Mouse (Mus musculus) brain, embryonic 14.5 days (tissue): ENCODE measurements around the gene Il1b. TPM values are rescaled to one million over a fixed set of nuclear protein-coding genes. Genes with fewer than 3 reads are reported as not detected.

ENCODE experiments used
- DNase-seq: peaks from one replicate; pipeline ENCODE4 v3.0.0-alpha.2; 2011; ENCODE audit warnings: low read depth
- CTCF ChIP-seq: fragments of 200-500 bp; IDR thresholded peaks from 2 replicates; pipeline ENCODE4 v1.5.1; 2012; ENCODE audit warnings: inconsistent platforms, mild to moderate bottlenecking, moderate library complexity, borderline replicate concordance; ENCODE audit not compliant: insufficient read depth, insufficient read length; ENCODE audit errors: extremely low read depth
- POLR2A ChIP-seq: fragments of 200-500 bp; IDR thresholded peaks from 2 replicates; pipeline ENCODE4 v1.6.1; 2012; ENCODE audit warnings: mild to moderate bottlenecking, inconsistent platforms, borderline replicate concordance; ENCODE audit not compliant: poor library complexity, insufficient read depth, insufficient read length, severe bottlenecking; ENCODE audit errors: extremely low read depth
- polyA plus RNA-seq: library from polyadenylated mRNA; depleted of rRNA; stranded (reverse); fragments of >200 nt; gene quantifications from 2 replicates; pipeline ENCODE4 v1.2.3, GENCODE M21; 2012

Il1b gene
- polyA plus RNA-seq, 1 experiment = 0.10 TPM

DNA sequence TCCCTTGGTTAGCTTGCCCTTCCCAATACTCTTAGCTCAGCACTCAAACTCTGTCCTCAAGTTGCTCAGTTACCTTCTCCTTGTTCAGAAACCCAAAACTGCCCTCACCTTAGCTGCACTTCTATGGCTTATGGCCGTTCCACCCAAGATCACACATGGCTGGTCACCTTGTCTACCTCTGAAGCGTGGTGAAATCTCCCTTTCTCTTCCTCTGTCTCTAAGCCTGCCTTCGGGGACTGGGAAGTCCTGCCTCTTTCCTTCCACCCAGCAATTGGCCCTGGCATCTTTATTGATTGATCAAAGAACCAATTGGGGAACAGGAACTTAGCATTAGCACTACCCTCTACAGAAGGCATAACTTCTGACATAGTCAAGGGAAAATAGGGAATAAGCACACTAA, 27.2 kb upstream of the Il1b start:
- no peak for TF ChIP-seq CTCF
- no peak for TF ChIP-seq POLR2A

GRCm38 (mm10) chr2:129393524-129393923, 22.6 kb upstream of the Il1b start:
- TF ChIP-seq POLR2A (no peak), CTCF (peak; percentile 56; the same call in 1 of the 2 replicates)
- peak; percentile 8 for DNase-seq

More for the DNA sequence above, 27.2 kb upstream of the Il1b start:
- no peak for DNase-seq

DNA sequence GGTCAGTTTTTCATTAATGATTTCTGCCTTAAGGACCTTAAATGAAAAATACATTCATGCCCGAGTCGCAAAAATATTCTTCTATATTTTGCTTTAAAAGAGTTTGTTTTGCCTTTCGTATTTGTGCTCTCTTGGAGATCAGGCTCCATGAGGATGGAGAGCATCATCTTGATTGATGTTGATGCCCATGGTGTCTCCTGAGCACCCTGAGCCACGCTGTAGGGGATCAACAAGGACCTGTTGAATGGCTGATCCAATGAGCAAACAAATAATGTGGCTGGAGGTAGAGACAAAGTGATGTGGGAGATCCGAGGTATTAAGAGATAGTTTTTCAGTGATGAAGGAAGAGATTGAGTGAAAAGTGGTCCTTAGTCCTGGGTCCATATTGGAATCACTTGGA, 19.2 kb upstream of the Il1b start:
- DNase-seq = no peak
- TF ChIP-seq CTCF = no peak
- TF ChIP-seq POLR2A = no peak

DNA sequence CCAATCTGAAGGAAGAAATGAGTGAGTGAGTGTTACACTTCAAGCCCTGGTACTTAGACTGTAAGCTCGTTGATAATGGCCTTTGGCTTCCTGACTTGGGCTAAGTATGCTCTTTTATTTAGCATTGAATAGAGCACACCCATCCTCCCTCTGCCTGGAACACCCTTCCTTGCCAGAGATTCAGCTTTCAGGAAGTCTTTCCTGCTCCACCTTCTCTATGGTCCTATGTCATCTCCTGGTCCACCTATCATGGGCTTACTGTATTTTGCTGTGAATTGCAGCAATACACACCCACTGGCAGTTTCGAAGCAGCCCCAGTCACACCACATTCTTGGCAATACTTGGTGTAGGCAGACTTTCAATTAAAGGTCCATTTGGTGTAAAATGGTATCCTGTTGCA, 18.4 kb upstream of the Il1b start:
- TF ChIP-seq CTCF (no peak), POLR2A (no peak)
- no peak for DNase-seq

GRCm38 (mm10) chr2:129385331-129385730, 14.4 kb upstream of the Il1b start:
- no peak for DNase-seq
- TF ChIP-seq CTCF (no peak), POLR2A (no peak)

- TF ChIP-seq CTCF = no peak
- TF ChIP-seq POLR2A = no peak
- no peak for DNase-seq
Measured at GRCm38 (mm10) chr2:129384272-129384660, 13.3 kb upstream of the Il1b start.

- no peak for DNase-seq
- TF ChIP-seq POLR2A (no peak), CTCF (no peak)
Measured at GRCm38 (mm10) chr2:129383512-129384271, 12.8 kb upstream of the Il1b start.

- DNase-seq = no peak
- no peak for TF ChIP-seq CTCF
- no peak for TF ChIP-seq POLR2A
Measured at GRCm38 (mm10) chr2:129380746-129381474, 10.0 kb upstream of the Il1b start.

DNA sequence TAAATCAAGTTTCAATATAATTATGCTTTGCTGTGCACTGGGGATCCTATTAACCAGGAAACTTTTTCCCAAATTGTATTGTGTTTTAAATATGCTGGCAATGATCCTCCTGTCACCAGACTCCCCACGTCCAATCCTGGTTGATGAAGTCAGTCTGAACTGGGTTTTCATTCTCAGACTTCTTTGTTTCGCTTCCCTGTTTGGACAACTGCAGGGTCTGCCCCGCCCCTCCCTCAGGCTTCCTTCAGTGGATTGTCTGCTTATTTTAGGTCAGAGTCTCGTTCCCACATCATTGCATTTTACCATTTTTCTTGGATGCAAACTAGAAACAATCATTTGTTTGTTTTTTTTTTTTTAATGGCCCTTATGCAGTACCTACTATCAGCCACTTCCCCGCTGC, 9.3 kb upstream of the Il1b start:
- DNase-seq = no peak
- TF ChIP-seq POLR2A = no peak

- DNase-seq = no peak
- TF ChIP-seq POLR2A (no peak), CTCF (no peak)
Measured at GRCm38 (mm10) chr2:129373307-129373706, 2.4 kb upstream of the Il1b start.

GRCm38 (mm10) chr2:129369615-129370014, 1.3 kb downstream of the Il1b start:
- DNase-seq = no peak
- TF ChIP-seq CTCF (no peak), POLR2A (no peak)

DNA sequence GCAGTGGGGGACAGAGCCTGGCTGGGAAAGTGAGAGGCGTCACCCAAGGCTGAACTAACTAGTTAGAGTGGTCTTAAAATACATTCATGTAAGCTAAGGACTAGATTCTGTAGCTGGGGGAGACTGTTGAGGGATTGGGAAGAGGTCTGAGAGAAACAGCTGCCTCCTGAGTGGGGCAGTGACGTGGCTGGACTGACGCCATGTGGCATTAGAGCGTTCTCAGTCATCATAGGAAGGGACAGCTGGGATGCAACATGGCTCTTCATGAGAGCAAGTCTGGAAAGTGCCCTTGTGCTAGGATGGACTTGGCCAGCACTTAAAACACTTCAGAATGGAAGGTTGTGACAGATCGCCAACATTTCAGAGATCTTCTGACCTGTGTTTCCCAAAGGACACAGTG, 2.1 kb downstream of the Il1b start:
- no peak for DNase-seq
- TF ChIP-seq CTCF (no peak), POLR2A (no peak)

DNA sequence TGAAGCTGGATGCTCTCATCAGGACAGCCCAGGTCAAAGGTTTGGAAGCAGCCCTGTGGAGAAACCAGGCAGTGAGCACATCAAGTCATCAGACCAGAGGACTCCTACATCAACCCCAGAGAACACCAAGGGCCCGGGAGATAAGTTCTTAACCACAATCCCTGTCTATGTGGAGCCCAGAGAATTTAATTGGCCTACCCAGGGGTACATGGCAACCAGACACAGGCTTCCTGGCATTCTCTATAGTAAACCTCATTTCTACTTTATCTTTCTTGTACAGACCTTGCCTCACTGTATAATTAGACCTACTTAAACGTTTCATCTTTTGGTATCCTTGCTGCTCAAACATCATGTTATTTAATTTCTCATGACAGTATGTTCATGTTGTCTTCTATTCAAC, 2.8 kb downstream of the Il1b start:
- no peak for DNase-seq
- TF ChIP-seq POLR2A (no peak), CTCF (no peak)
